Mouse (Mus musculus) adrenal gland, postnatal 14 days (tissue): ENCODE measurements around the gene Spata16. TPM values are rescaled to one million over a fixed set of nuclear protein-coding genes. Genes with fewer than 3 reads are reported as not detected.

Source experiments
- DNase-seq: peaks from one replicate; pipeline ENCODE4 v3.0.0; 2021; ENCODE audit warnings: mixed read lengths
- microRNA-seq, 2 experiments: library from miRNA; unstranded; fragments of <30 nt; microRNA quantifications; one replicate each; pipeline ENCODE4 v1.2.0; 2021
- total RNA-seq: library from RNA; stranded (reverse); gene quantifications from 2 replicates; pipeline ENCODE4 v1.2.3, GENCODE M21; 2021

The Spata16 gene
- total RNA-seq, 1 experiment from 2014 or later, result not detected

DNA sequence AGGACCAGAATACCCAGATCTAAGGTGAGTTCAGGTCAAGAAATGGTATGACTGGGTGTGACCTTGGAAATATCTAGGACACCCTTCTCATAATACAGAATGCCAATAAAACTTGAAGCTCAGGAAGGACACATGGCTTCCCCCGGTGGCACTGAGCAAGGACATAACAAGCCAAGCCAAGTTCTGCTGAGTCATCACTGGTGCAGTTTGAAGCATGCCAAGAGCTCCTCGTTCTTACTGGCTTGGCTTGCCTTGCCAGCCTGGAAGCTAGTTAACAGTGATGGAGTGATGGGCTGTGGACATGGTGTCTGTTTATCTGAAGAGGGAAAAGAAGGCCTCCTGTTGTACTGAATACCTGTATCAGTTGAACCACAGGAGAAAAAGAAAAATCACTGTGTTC lies 342.2 kb downstream of the Spata16 start:
- DNase-seq, result peak; percentile 79

DNA sequence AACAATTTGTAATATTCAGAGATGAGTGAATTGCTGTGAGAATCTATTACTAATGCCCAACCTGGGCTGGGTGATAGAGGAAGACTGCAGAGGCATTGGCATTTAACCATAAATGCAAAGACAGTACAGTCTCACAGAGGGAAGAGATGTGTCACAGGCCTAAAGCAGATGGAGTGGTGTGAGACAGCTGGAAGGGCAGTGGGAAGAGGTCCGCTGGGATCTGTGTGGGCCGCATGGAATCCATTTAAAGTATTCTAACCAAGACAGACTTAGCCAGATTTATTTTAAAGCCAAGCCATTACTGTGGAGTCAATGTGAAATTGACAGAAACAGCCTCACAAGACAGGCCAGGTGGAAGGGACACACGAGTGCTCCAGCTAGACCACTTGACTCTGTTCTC lies 343.0 kb downstream of the Spata16 start:
- DNase-seq, result no peak

DNA sequence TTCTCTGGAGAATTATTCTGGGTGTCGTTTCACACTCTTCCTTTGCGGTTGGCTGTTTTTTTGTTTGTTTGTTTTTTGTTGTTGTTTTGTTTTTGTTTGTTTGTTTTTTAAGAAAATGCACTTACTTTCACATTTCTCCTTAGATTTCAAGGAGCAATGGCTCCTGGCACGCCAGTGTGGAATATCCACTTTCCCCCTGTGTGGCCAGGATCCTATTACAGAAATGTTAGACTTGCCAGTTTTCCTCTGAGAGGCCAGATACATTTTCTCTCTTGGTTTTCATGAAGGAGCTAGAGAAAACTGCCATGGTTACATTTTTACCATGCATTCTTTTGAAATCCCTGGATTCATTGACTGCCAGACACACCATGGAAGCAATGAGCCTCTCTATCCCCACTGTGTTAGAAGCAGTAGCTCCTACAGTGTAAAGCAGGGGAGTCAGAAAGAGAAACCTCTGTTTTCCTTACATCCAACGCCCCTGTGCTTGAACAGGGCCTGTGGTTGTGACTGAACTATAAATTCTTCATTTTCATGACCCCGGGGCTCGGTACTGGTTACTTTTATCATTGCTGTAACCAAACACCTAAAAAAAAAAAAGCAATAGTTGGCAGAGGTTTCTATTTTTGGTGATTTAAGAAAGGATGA lies 344.7 kb downstream of the Spata16 start:
- no peak for DNase-seq

DNA sequence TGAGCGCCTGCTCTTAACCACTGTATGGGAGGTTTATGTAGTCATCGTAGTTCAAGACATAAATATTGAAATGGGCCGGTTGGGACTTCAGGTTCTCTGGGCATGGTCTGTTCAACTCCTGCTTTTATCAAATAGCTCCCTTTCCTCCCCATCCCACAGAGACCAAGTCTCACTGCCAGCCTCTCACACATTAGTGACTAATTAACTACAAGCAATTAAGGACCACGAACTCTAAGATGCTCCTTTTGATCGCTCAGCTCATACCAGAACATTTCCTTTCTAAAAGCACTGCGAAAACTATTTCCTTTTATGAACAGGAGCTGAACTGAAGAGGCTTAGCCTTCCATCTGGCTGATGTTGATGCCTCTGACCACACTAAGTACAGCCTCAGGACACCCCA lies 346.3 kb downstream of the Spata16 start:
- no peak for DNase-seq

DNA sequence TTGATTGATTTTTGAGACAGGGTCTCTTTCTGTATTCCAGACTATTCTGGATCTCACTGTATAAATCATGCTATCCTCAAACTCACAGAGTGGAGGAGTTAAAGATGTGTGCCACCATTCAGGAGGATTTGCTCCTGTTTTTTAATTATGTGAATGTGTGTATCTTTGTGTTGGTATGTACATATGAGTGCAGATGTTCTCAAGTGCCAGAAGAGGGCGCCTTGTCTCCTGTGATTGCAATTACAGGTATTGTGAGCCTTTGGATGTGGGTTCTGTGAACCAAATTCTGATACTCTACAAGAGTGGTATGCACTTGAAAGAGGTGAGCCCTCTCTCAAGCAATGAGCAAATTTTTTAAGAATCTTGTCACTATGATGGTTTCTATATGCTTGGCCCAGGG lies 369.4 kb downstream of the Spata16 start:
- DNase-seq, result no peak

DNA sequence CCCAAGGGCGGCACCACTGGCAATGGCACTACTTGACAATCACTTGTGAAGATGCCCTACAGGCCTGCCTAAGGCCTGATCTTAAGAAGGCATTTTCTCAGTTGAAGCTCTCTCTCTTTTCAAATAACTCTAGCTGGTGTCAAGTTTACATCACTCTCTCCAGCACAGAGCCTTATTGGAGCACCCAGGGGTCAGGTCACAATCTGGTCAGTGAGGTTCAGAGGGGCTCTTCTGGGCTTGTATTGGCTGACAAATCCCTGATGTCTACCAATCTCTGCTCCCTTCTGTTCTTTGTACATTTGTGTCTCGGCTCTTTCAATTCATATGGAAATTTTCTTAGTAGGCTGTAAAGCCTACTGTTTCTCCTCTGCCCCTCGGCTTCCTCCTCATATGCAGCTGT lies 390.5 kb downstream of the Spata16 start:
- no peak for DNase-seq

DNA sequence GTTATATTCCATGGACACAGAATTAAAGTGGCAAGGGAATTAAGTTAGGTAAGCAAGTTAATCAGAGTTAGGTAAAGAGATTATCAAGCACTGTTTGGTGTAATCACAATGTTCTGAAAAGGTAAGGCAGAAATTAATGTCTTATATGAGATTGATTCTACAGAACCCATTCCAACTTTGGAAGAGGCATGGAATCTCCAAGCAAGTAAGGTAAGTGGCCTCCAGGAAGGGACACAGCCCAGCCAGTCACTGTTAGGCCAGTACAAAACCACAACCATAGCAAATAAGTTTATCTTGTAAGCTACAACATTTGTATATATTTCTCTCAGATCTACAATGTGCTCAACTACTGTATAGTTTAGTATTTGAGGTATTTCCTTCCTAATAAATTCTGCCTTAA lies 391.1 kb downstream of the Spata16 start:
- no peak for DNase-seq

DNA sequence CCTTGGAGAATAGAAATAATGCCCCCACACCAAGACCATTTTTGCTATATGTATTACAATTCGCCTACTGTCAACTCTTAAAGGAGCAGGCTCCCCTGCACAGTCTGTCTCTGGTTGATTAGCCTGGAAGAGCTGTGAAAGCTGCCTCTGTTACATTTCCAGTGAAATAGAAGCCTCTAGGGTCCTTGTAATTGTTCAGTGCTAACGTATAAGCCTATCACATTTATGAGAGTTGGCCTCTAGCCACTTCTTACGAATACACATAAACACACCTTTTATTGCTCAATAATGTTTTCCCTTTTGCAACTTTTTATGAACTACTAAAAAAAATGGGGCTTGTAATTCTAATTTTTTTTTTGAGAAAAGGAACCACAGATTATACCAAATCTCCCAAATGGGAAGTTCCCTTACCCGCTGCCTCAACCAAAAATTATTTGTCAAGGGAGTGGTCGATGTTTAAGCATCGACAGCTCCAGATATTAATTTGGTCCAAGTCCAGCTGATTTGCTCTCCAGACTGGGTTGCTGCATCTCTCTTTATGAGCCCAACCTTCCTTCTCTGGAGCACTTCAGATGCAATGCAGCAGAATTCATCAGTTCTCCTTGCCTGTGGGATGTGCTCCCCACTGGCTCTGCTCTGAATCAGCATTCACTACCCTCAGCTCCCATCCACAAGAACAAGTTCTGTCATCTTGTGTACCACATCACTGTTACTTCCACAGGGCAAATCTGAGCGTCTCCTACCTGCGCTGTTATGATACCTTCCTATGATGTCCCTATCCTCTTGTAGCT lies 392.8 kb downstream of the Spata16 start:
- DNase-seq, result no peak

Small RNA genes lying within 50 kb of the gene (microRNA-seq; reads per million reads assigned to microRNA genes)
- gene Gm25773 (0 reads per million in 2 experiments), gene Gm44464 (0 reads per million in 2 experiments)
